Mouse (Mus musculus): ENCODE data around the gene Kcnh4. TPM values are rescaled to one million over a fixed set of nuclear protein-coding genes. Genes with fewer than 3 reads are reported as not detected.

Kcnh4 gene
- polyA plus RNA-seq, 1 experiment from 2014 or later: not detected

DNA sequence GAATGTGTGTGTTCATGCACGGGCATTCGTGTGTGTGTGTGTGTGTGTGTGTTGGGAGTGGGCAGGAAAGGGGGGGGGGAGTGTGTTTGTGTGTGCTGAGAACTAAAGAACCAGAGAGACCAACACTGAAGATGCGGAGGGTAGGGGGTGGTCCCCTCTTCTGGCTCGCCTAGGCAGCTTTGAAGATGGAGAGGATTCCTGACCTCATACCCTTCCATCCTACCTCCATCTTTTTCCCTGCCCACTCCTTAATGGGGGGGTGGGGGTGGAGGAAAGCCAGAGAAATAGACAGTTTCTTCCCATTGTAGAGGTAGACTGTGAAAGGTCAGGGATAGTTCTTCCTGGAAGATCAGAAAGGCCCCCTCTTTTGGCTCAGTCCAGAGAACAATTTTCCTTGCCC is 46.6 kb downstream of the Kcnh4 start:
- Histone ChIP-seq H3K4me1 (ENCODE audit: control insufficient read depth, low read depth, low read length) (peaks cover 39% of the 10 kb centered on the region), H3K9me3 (replicated peaks; ENCODE audit: control insufficient read depth, low read length) (no peaks in the 10 kb centered on the region), H3K27me3 (ENCODE audit: control insufficient read depth, insufficient read depth, low read depth, low read length) (no peaks in the 10 kb centered on the region), H3K4me2 (ENCODE audit: low read depth, low read length) (peak overlapping the region; percentile 87), H3K27ac (ENCODE audit: low read length) (peak overlapping the region; percentile 85), H3K36me3 (ENCODE audit: control insufficient read depth, insufficient read depth) (peaks cover 32% of the 10 kb centered on the region), H3K9ac (ENCODE audit: low read depth, low read length) (peak overlapping the region; percentile 58; the same call in 1 of the 2 replicates), H3K4me3 (ENCODE audit: low read depth, low read length) (peak overlapping the region; percentile 52)
- ATAC-seq (ENCODE audit: low read depth): no peak
- WGBS (ENCODE audit: insufficient replicate concordance): 52% methylated on average over 4 of the region's 4 CpGs

- Histone ChIP-seq H3K9me3 (replicated peaks; ENCODE audit: control insufficient read depth, low read length) (no peaks in the 10 kb centered on the region), H3K4me1 (ENCODE audit: control insufficient read depth, low read depth, low read length) (peaks cover 39% of the 10 kb centered on the region), H3K4me2 (ENCODE audit: low read depth, low read length) (peak within 1 kb of the TSS; percentile 93), H3K36me3 (ENCODE audit: control insufficient read depth, insufficient read depth) (peaks cover 21% of the 10 kb centered on the region), H3K27me3 (ENCODE audit: control insufficient read depth, insufficient read depth, low read depth, low read length) (no peaks in the 10 kb centered on the region), H3K27ac (ENCODE audit: low read length) (peak within 1 kb of the TSS; percentile 85), H3K4me3 (ENCODE audit: low read depth, low read length) (peak within 1 kb of the TSS; percentile 81), H3K9ac (ENCODE audit: low read depth, low read length) (peak within 1 kb of the TSS; percentile 79)
- peak; percentile 70 for ATAC-seq (ENCODE audit: low read depth)
- WGBS (ENCODE audit: insufficient replicate concordance): 2% methylated on average over 48 of the region's 48 CpGs
These were observed 47.7 kb downstream of the Kcnh4 start, which contains the start of gene Kat2a for GRCm38 (mm10) chr11:100711783-100712615. Gene Kat2a, minus strand, starts transcription at chr11:100712465.

- no peak overlapping the region for H3K4me3 ChIP-seq (ENCODE audit: low read depth, low read length)
- no peak overlapping the region for H3K27ac ChIP-seq (ENCODE audit: low read length)
- peaks cover 39% of the 10 kb centered on the region for H3K4me1 ChIP-seq (ENCODE audit: control insufficient read depth, low read depth, low read length)
- no peaks in the 10 kb centered on the region for H3K27me3 ChIP-seq (ENCODE audit: control insufficient read depth, insufficient read depth, low read depth, low read length)
- ATAC-seq (ENCODE audit: low read depth): no peak
- H3K9me3 ChIP-seq (replicated peaks; ENCODE audit: control insufficient read depth, low read length): no peaks in the 10 kb centered on the region
- no peak overlapping the region for H3K9ac ChIP-seq (ENCODE audit: low read depth, low read length)
- 76% methylated on average over 4 of the region's 4 CpGs for WGBS (ENCODE audit: insufficient replicate concordance)
- peaks cover 11% of the 10 kb centered on the region for H3K36me3 ChIP-seq (ENCODE audit: control insufficient read depth, insufficient read depth)
- H3K4me2 ChIP-seq (ENCODE audit: low read depth, low read length): no peak overlapping the region
These were observed 48.8 kb downstream of the Kcnh4 start for GRCm38 (mm10) chr11:100710977-100711376.

DNA sequence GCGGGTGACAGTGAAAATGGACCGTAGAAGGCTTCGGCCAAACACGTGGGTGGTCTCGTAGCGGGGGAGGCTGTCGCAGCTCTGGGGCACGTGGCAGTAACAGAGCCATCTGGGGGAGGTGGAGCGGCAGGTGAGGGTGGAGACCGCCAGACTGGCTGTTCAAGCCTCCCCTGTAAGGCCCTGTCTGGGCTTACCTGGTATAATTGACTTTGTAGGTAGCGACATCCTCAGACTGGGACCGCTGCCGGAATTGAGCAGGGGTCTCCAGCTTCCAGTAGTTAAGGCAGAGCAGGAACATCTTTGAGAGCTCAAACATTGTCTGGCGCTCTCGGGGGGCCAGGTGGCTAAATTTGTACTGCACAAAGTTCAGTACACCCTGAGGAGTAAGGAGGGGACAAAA is 49.2 kb downstream of the Kcnh4 start:
- Histone ChIP-seq H3K9ac (ENCODE audit: low read depth, low read length) (no peak overlapping the region), H3K27ac (ENCODE audit: low read length) (no peak overlapping the region), H3K4me1 (ENCODE audit: control insufficient read depth, low read depth, low read length) (peaks cover 39% of the 10 kb centered on the region), H3K36me3 (ENCODE audit: control insufficient read depth, insufficient read depth) (peaks cover 7% of the 10 kb centered on the region), H3K27me3 (ENCODE audit: control insufficient read depth, insufficient read depth, low read depth, low read length) (no peaks in the 10 kb centered on the region), H3K9me3 (replicated peaks; ENCODE audit: control insufficient read depth, low read length) (no peaks in the 10 kb centered on the region), H3K4me2 (ENCODE audit: low read depth, low read length) (no peak overlapping the region), H3K4me3 (ENCODE audit: low read depth, low read length) (no peak overlapping the region)
- ATAC-seq (ENCODE audit: low read depth): no peak
- 90% methylated on average over 15 of the region's 15 CpGs for WGBS (ENCODE audit: insufficient replicate concordance)

GRCm38 (mm10) chr11:100709201-100709810 is 50.4 kb downstream of the Kcnh4 start:
- H3K4me2 ChIP-seq (ENCODE audit: low read depth, low read length): no peak overlapping the region
- ATAC-seq (ENCODE audit: low read depth): no peak
- WGBS (ENCODE audit: insufficient replicate concordance): 81% methylated on average over 9 of the region's 9 CpGs
- no peaks in the 10 kb centered on the region for H3K27me3 ChIP-seq (ENCODE audit: control insufficient read depth, insufficient read depth, low read depth, low read length)
- peaks cover 32% of the 10 kb centered on the region for H3K4me1 ChIP-seq (ENCODE audit: control insufficient read depth, low read depth, low read length)
- no peaks in the 10 kb centered on the region for H3K9me3 ChIP-seq (replicated peaks; ENCODE audit: control insufficient read depth, low read length)
- H3K27ac ChIP-seq (ENCODE audit: low read length): no peak overlapping the region
- no peak overlapping the region for H3K9ac ChIP-seq (ENCODE audit: low read depth, low read length)
- peaks cover 2% of the 10 kb centered on the region; the same call in 1 of the 2 replicates for H3K36me3 ChIP-seq (ENCODE audit: control insufficient read depth, insufficient read depth)
- no peak overlapping the region for H3K4me3 ChIP-seq (ENCODE audit: low read depth, low read length)

- Histone ChIP-seq H3K4me2 (ENCODE audit: low read depth, low read length) (no peak overlapping the region), H3K4me1 (ENCODE audit: control insufficient read depth, low read depth, low read length) (peaks cover 26% of the 10 kb centered on the region), H3K36me3 (ENCODE audit: control insufficient read depth, insufficient read depth) (peaks cover 2% of the 10 kb centered on the region; the same call in 1 of the 2 replicates), H3K27me3 (ENCODE audit: control insufficient read depth, insufficient read depth, low read depth, low read length) (no peaks in the 10 kb centered on the region), H3K27ac (ENCODE audit: low read length) (no peak overlapping the region), H3K4me3 (ENCODE audit: low read depth, low read length) (no peak overlapping the region), H3K9me3 (replicated peaks; ENCODE audit: control insufficient read depth, low read length) (no peaks in the 10 kb centered on the region), H3K9ac (ENCODE audit: low read depth, low read length) (no peak overlapping the region)
- WGBS (ENCODE audit: insufficient replicate concordance): 87% methylated on average over 23 of the region's 23 CpGs
- no peak for ATAC-seq (ENCODE audit: low read depth)
These were observed 54.5 kb downstream of the Kcnh4 start for GRCm38 (mm10) chr11:100705095-100705747.

- Histone ChIP-seq H3K36me3 (ENCODE audit: control insufficient read depth, insufficient read depth) (peaks cover 2% of the 10 kb centered on the region; the same call in 1 of the 2 replicates), H3K27ac (ENCODE audit: low read length) (no peak within 1 kb of the TSS), H3K4me2 (ENCODE audit: low read depth, low read length) (peak within 1 kb of the TSS; percentile 61), H3K27me3 (ENCODE audit: control insufficient read depth, insufficient read depth, low read depth, low read length) (no peaks in the 10 kb centered on the region), H3K9me3 (replicated peaks; ENCODE audit: control insufficient read depth, low read length) (no peaks in the 10 kb centered on the region), H3K9ac (ENCODE audit: low read depth, low read length) (no peak within 1 kb of the TSS), H3K4me3 (ENCODE audit: low read depth, low read length) (peak within 1 kb of the TSS; percentile 34), H3K4me1 (ENCODE audit: control insufficient read depth, low read depth, low read length) (peaks cover 26% of the 10 kb centered on the region)
- 43% methylated on average over 7 of the region's 7 CpGs for WGBS (ENCODE audit: insufficient replicate concordance)
- ATAC-seq (ENCODE audit: low read depth): no peak; the same call in 1 of the 2 replicates
These were observed 55.8 kb downstream of the Kcnh4 start, which contains the start of gene Dhx58 for GRCm38 (mm10) chr11:100703851-100704531. Gene Dhx58, minus strand, starts transcription at chr11:100704271.

DNA sequence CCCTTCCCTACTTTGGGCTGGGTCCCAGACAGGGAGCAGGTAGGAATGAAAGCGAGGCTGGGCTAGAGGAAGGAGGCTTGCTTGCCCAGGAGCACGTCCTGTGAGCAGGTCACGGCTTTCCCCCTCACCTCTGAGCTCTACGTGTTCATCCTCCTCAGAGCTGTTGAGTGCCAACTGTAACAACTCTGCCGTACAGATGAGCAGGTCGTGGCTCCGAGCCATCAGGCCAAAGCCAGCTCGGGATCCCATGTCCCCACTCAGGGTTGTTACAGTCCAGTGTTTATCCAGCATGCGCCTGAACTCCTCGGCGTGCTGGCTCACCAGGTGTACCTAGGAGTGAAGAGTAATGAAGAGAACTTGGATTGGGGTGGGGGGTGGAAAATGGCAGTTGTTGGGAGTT is 56.4 kb downstream of the Kcnh4 start:
- no peaks in the 10 kb centered on the region for H3K9me3 ChIP-seq (replicated peaks; ENCODE audit: control insufficient read depth, low read length)
- H3K4me3 ChIP-seq (ENCODE audit: low read depth, low read length): no peak overlapping the region
- no peak overlapping the region for H3K9ac ChIP-seq (ENCODE audit: low read depth, low read length)
- WGBS (ENCODE audit: insufficient replicate concordance): 58% methylated on average over 11 of the region's 11 CpGs
- ATAC-seq (ENCODE audit: low read depth): no peak
- H3K4me2 ChIP-seq (ENCODE audit: low read depth, low read length): peak overlapping the region; percentile 61
- peaks cover 2% of the 10 kb centered on the region; the same call in 1 of the 2 replicates for H3K36me3 ChIP-seq (ENCODE audit: control insufficient read depth, insufficient read depth)
- no peak overlapping the region for H3K27ac ChIP-seq (ENCODE audit: low read length)
- H3K4me1 ChIP-seq (ENCODE audit: control insufficient read depth, low read depth, low read length): peaks cover 26% of the 10 kb centered on the region
- H3K27me3 ChIP-seq (ENCODE audit: control insufficient read depth, insufficient read depth, low read depth, low read length): no peaks in the 10 kb centered on the region

All from liver, embryonic 16.5 days (tissue).